Mouse (Mus musculus): ENCODE results near the gene Bphl. TPM values are rescaled to one million over a fixed set of nuclear protein-coding genes. Genes with fewer than 3 reads are reported as not detected.

The Bphl gene
- polyA plus RNA-seq, 1 experiment from 2014 or later, result 43.7 TPM

DNA sequence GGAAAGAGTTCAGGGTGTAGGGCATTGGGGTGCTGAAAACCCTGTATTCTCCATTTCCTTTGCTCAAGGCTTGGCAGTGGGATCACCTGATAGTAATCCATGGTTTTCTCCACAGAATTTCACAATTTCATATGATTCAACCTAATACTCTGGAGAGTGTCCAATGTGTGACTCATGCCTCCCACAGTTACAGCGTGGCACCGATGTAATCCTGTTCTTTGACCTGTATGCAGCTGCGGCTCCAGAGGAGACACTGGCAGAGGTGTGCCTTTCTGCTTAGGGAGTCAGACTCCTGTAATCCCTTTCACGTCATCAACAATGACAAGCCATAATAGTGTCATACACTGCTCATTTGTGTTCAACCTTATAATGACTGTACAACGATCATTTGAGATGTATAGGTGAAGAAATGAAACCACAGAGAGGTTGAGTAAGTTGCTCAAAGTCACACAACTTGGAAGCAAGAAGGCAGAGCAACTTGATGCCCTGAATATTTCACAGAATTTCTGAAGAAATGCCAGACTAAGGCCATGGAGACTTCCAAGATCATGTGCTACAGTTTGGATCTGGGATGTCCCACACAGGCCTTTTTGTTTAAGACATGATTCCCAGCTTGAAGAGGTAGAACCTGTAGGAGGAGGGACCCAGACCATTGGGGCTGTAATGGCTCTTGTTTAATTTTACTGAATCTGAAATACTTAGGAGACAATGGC is 75.1 kb downstream of the Bphl start:
- 74% methylated on average over 5 of the region's 5 CpGs for WGBS
- H3K27ac ChIP-seq, result no peak overlapping the region
- H3K9me3 ChIP-seq, result no peaks in the 10 kb centered on the region
- no peaks in the 10 kb centered on the region for H3K4me1 ChIP-seq
- ATAC-seq (ENCODE audit: insufficient read depth, low FRiP score, low read depth), result no peak
- no peak overlapping the region for H3K4me3 ChIP-seq (replicated peaks)
- H3K9ac ChIP-seq, result no peak overlapping the region
- no peaks in the 10 kb centered on the region for H3K27me3 ChIP-seq (replicated peaks)
- H3K36me3 ChIP-seq, result no peaks in the 10 kb centered on the region
- H3K4me2 ChIP-seq, result no peak overlapping the region

DNA sequence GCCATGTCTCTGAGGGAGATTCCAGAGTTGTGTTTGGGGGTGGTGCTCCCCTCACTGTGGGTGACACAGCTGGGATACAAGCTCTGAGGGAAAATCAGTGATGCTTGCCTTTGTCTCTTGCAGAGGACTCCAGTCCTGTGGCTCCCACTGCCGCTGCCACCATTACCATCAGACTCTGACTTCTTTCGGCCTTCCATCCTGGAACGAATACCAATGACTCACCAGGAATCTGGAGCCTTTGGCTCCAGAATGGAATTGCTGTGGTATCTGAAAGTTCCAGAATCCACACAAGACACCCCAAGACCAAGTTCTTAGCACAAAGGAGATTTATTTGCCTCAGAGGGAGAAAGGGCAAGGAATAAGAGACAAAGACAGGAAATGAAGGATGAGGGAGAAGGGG is 75.7 kb downstream of the Bphl start:
- Histone ChIP-seq H3K4me2 (no peak overlapping the region), H3K9ac (no peak overlapping the region), H3K36me3 (no peaks in the 10 kb centered on the region), H3K4me1 (no peaks in the 10 kb centered on the region), H3K27me3 (replicated peaks) (no peaks in the 10 kb centered on the region), H3K27ac (no peak overlapping the region), H3K4me3 (replicated peaks) (no peak overlapping the region), H3K9me3 (no peaks in the 10 kb centered on the region)
- 90% methylated on average over 3 of the region's 3 CpGs for WGBS
- no peak for ATAC-seq (ENCODE audit: insufficient read depth, low FRiP score, low read depth)

DNA sequence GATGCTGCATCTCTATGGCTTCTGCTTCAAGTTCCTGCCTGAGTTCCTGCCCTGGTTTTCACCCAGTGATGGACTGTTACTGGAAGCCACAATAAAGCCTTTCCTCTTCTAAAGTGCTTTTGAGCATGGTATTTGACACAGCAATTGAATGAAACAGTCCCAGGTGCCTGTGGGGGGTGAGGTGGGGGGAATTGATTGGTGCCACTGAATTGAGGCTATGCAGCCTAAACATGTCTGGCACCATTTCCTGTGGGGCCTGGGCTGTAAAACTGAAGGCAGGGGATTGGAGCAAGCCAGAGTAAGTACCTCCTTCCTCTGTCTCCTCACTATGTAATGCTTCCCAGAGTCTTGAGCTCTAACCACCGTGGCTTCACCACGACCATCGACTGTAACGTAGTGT is 77.3 kb downstream of the Bphl start:
- Histone ChIP-seq H3K9me3 (no peaks in the 10 kb centered on the region), H3K36me3 (no peaks in the 10 kb centered on the region), H3K4me2 (no peak overlapping the region), H3K4me3 (replicated peaks) (no peak overlapping the region), H3K9ac (no peak overlapping the region), H3K4me1 (no peaks in the 10 kb centered on the region), H3K27me3 (replicated peaks) (no peaks in the 10 kb centered on the region), H3K27ac (no peak overlapping the region)
- ATAC-seq (ENCODE audit: insufficient read depth, low FRiP score, low read depth), result no peak
- WGBS, result 78% methylated on average over 4 of the region's 4 CpGs

DNA sequence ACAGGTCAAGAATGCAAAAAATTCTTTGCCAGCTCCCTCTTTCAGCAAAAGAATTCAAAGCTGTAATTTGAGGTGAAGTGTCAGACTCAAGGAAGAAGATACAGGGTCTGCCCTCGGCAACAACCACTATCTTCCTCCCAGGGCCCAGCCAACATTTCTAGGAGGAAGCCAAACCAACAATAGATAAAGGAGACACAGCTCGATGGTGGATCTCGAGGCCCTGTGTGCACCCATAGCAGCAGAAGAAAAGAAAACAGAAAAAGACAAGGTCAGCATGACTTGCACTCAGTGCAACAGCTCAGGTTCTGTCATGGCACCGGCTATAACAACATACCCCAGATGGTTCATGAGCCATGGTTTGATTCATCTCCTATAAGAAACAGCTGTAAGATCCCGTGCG is 79.1 kb downstream of the Bphl start:
- Histone ChIP-seq H3K27me3 (replicated peaks) (no peaks in the 10 kb centered on the region), H3K27ac (no peak overlapping the region), H3K9me3 (no peaks in the 10 kb centered on the region), H3K4me1 (no peaks in the 10 kb centered on the region), H3K4me3 (replicated peaks) (no peak overlapping the region), H3K36me3 (no peaks in the 10 kb centered on the region), H3K9ac (no peak overlapping the region), H3K4me2 (no peak overlapping the region)
- ATAC-seq (ENCODE audit: insufficient read depth, low FRiP score, low read depth), result no peak
- 73% methylated on average over 6 of the region's 6 CpGs for WGBS

DNA sequence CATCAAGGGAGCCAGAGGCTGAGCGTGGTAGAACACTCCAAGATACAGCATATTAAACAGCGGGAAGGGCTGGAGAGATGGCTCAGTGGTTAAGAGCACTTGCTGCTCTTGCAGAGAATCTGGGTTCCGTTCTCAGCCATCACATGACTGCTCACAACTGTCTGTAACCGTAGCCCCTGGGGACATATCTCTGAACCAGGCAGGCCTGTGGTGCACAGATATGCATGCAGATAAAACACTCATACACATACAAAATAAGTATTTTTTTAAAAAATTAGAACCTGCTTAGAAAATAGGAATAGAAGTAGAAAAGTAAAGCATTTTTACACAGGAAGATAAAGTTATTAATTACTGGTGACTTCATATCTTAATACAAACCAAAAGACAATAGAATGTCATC is 81.4 kb downstream of the Bphl start:
- WGBS, result 74% methylated on average over 4 of the region's 4 CpGs
- Histone ChIP-seq H3K9ac (no peak overlapping the region), H3K27ac (no peak overlapping the region), H3K4me2 (no peak overlapping the region), H3K9me3 (no peaks in the 10 kb centered on the region), H3K27me3 (replicated peaks) (no peaks in the 10 kb centered on the region), H3K4me1 (no peaks in the 10 kb centered on the region), H3K4me3 (replicated peaks) (no peak overlapping the region), H3K36me3 (no peaks in the 10 kb centered on the region)
- no peak for ATAC-seq (ENCODE audit: insufficient read depth, low FRiP score, low read depth)

DNA sequence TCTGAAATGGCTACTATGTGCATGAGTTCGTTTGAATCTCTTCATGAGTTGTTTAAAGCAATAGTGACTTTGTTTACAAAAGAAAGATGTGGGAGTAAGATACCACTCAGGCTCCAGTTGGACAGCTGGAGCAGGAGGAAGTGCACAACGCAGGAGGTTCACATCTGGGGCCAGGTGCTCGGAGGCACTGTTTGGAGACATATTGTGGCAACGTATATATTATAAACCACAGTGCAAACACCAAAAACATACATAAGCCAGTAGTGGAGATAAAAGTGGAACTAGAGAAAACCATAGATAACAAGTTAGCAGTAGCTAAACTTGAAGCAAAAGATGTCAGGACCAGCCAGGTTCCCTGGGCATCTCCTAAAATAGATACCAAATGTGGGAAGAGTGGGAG is 82.0 kb downstream of the Bphl start:
- Histone ChIP-seq H3K4me3 (replicated peaks) (no peak overlapping the region), H3K4me2 (no peak overlapping the region), H3K9ac (no peak overlapping the region), H3K4me1 (no peaks in the 10 kb centered on the region), H3K27me3 (replicated peaks) (no peaks in the 10 kb centered on the region), H3K36me3 (no peaks in the 10 kb centered on the region), H3K27ac (no peak overlapping the region), H3K9me3 (no peaks in the 10 kb centered on the region)
- ATAC-seq (ENCODE audit: insufficient read depth, low FRiP score, low read depth), result no peak
- whole genome bisulfite sequencing, result 18% methylated on average over 4 of the region's 4 CpGs

DNA sequence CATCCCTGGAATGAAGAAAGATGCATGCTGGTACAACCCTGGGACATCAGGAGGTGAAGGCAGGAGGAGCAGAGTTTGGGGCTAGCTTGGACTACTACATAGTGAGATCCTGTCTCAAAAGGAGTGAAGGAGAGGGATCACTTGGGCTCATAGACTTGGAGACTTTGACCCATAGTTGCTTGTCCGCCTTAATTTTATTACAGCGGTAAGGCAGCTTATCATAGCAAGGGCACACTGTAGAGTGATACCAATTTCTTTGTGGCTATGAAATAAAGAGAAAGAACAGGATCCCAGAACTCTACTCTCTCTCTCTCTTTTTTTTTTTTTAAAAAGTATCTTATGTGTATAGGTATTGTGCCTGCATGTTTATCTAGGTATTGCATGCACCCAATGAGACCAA is 83.1 kb downstream of the Bphl start:
- no peaks in the 10 kb centered on the region for H3K9me3 ChIP-seq
- H3K4me3 ChIP-seq (replicated peaks), result no peak overlapping the region
- WGBS, result 95% methylated on average over 2 of the region's 2 CpGs
- H3K4me2 ChIP-seq, result no peak overlapping the region
- H3K4me1 ChIP-seq, result no peaks in the 10 kb centered on the region
- no peak overlapping the region for H3K27ac ChIP-seq
- no peak for ATAC-seq (ENCODE audit: insufficient read depth, low FRiP score, low read depth)
- no peaks in the 10 kb centered on the region for H3K36me3 ChIP-seq
- H3K9ac ChIP-seq, result no peak overlapping the region
- H3K27me3 ChIP-seq (replicated peaks), result no peaks in the 10 kb centered on the region

Other genes with a start within 250 kb of the Bphl start
- gene Serpinb6e, start 194.2 kb upstream of the Bphl start, polyA plus RNA-seq (2015; fragmentation: Nextera tagmentation; extraction: Ambion mirVana), result not detected in 2 replicates
- not detected in 2 replicates for gene Serpinb6c, start 131.9 kb upstream of the Bphl start, polyA plus RNA-seq (2015; fragmentation: Nextera tagmentation; extraction: Ambion mirVana)
- 26.4 and 29.3 TPM in 2 replicates for gene Nqo2, start 72.9 kb upstream of the Bphl start, polyA plus RNA-seq (2015; fragmentation: Nextera tagmentation; extraction: Ambion mirVana)
- 21.2 and 22.0 TPM in 2 replicates for gene Ripk1, start 35.2 kb upstream of the Bphl start, polyA plus RNA-seq (2015; fragmentation: Nextera tagmentation; extraction: Ambion mirVana)
- 74.6 and 77.7 TPM in 2 replicates for gene Serpinb6a, start 34.8 kb upstream of the Bphl start, polyA plus RNA-seq (2015; fragmentation: Nextera tagmentation; extraction: Ambion mirVana)
- gene Tubb2a, start 40.4 kb downstream of the Bphl start, polyA plus RNA-seq (2015; fragmentation: Nextera tagmentation; extraction: Ambion mirVana), result 182 and 192 TPM in 2 replicates
- 30.4 and 31.3 TPM in 2 replicates for gene Tubb2b, start 92.9 kb downstream of the Bphl start, polyA plus RNA-seq (2015; fragmentation: Nextera tagmentation; extraction: Ambion mirVana)
- 72.6 and 82.4 TPM in 2 replicates for gene Psmg4, start 125.4 kb downstream of the Bphl start, polyA plus RNA-seq (2015; fragmentation: Nextera tagmentation; extraction: Ambion mirVana)

Data from stomach, embryonic 15.5 days (tissue).